Mouse (Mus musculus) olfactory bulb, adult 2 months (tissue): ENCODE results near the gene Col9a1.

Source experiments
- CTCF ChIP-seq: fragments of 200-500 bp; IDR thresholded peaks from 2 replicates; pipeline ENCODE4 v1.5.1; 2012; ENCODE audit warnings: low read depth, mild to moderate bottlenecking, low read length, moderate library complexity; ENCODE audit not compliant: insufficient read depth
- POLR2A ChIP-seq: fragments of 200-500 bp; IDR thresholded peaks from 2 replicates; pipeline ENCODE4 v1.6.1; 2012; ENCODE audit warnings: mild to moderate bottlenecking, low read depth, low read length, moderate library complexity; ENCODE audit not compliant: insufficient read depth

GRCm38 (mm10) chr1:24186964-24187363 is 9.6 kb downstream of the Col9a1 start:
- TF ChIP-seq CTCF: no peak
- TF ChIP-seq POLR2A: no peak
